In the genomic region with DNA sequence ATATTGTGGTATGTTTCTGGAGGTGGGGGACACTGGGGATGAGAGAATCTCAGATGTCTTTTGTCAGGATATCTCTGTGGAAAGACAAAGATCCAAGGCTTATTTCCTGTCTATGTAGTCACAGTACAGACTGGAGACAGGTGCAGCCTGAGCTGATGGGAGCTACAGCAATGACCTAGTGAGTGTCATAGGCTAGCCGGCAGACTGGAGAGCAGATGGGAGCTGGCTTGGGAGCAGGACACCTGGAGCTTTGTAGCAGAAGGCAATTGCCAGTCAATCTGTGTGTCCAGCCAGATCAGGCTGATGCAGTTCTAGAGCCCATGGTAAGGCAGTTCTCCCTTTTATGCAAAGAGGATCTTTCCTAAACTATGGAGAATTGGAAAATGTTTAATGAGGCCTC, we compare ENCODE assay signal across 31 mouse cellular contexts.
DNase-seq lines count a peak whose midpoint lies in the region; ATAC-seq and TF ChIP-seq lines count a peak whose summit lies in the region.
"Had no signal": no experiment of that assay in that cellular context is flagged by ENCODE, and none has a peak within 500 bp of the region (broad histone marks: within the 10 kb centered on the region; RNA-seq: fewer than 3 reads in every experiment).

No protein-coding gene starts in this region.

- TF ChIP-seq CTCF in hindbrain, postnatal 0 days (IDR thresholded peaks at IDR 0.05; ENCODE audit: low read depth), result no peak
- TF ChIP-seq CTCF in gastrocnemius, adult 2 months (IDR thresholded peaks at IDR 0.05), result no peak

- ATAC-seq in hindbrain, postnatal 0 days, result peak; percentile 97
- ATAC-seq in hindbrain, embryonic 11.5 days (ENCODE audit: low FRiP score), result no peak
- ATAC-seq: forebrain, embryonic 16.5 days; intestine, postnatal 0 days; Patski had no signal

- H3K36me3 ChIP-seq in hindbrain, postnatal 0 days (ENCODE audit: insufficient read depth, low read length), result no peaks in the 10 kb centered on the region
- no peaks in the 10 kb centered on the region for H3K36me3 ChIP-seq in hindbrain, embryonic 11.5 days (ENCODE audit: control insufficient read depth, insufficient read depth, low read length)
- H3K36me3 ChIP-seq: embryonic facial prominence, embryonic 15.5 days; forebrain, embryonic 10.5 days; G1E; kidney, embryonic 15.5 days; limb, embryonic 10.5 days; liver, embryonic 15.5 days; lung, embryonic 15.5 days had no signal

- no peaks in the 10 kb centered on the region for H3K9me3 ChIP-seq in hindbrain, postnatal 0 days (ENCODE audit: low read length)
- H3K9me3 ChIP-seq in hindbrain, embryonic 11.5 days (ENCODE audit: control insufficient read depth, low read length), result no peaks in the 10 kb centered on the region
- H3K9me3 ChIP-seq: embryonic facial prominence, embryonic 15.5 days; forebrain, embryonic 10.5 days; G1E; kidney, embryonic 15.5 days; limb, embryonic 10.5 days; liver, embryonic 15.5 days; lung, embryonic 15.5 days had no signal

- no peak overlapping the region for H3K4me3 ChIP-seq in hindbrain, postnatal 0 days (ENCODE audit: low read length)
- no peak overlapping the region for H3K4me3 ChIP-seq in hindbrain, embryonic 11.5 days (ENCODE audit: low read depth, low read length)
- H3K4me3 ChIP-seq in gastrocnemius, adult 2 months, result no peak overlapping the region
- H3K4me3 ChIP-seq: embryonic facial prominence, embryonic 15.5 days; forebrain, embryonic 10.5 days; kidney, embryonic 15.5 days; left cerebral cortex, adult 2 months; limb, embryonic 10.5 days; liver, embryonic 15.5 days; lung, embryonic 15.5 days; myocyte had no signal

- no peak overlapping the region for H3K4me2 ChIP-seq in hindbrain, postnatal 0 days (ENCODE audit: low read depth, low read length)
- H3K4me2 ChIP-seq in hindbrain, embryonic 11.5 days (replicated peaks; ENCODE audit: low read depth, low read length), result no peak overlapping the region
- H3K4me2 ChIP-seq: embryonic facial prominence, embryonic 15.5 days; heart, embryonic 11.5 days; kidney, embryonic 15.5 days; liver, embryonic 15.5 days; lung, embryonic 15.5 days had no signal

- H3K9ac ChIP-seq in hindbrain, postnatal 0 days (replicated peaks; ENCODE audit: low read length), result no peak overlapping the region
- H3K9ac ChIP-seq in hindbrain, embryonic 11.5 days (ENCODE audit: low read depth, low read length), result no peak overlapping the region
- H3K9ac ChIP-seq: embryonic facial prominence, embryonic 15.5 days; kidney, embryonic 15.5 days; liver, embryonic 15.5 days; lung, embryonic 15.5 days had no signal

- intact Hi-C loops in gastrocnemius, adult 2 months (cut with DNase I), result no loop called here

- DNase-seq in hindbrain, postnatal 0 days (ENCODE audit: low spot score), result peak; percentile 69
- no peak for DNase-seq in hindbrain, embryonic 11.5 days (ENCODE audit: low spot score)
- peak; percentile 94 for DNase-seq in cerebellum, adult 11 months
- DNase-seq in cerebellum, adult 9-10 months, result peak; percentile 99
- DNase-seq in retina, embryonic 14.5 days (ENCODE audit: low spot score), result peak; percentile 2
- DNase-seq in natural killer cell, adult 2 months (ENCODE audit: low spot score in 2 of 2), result no peak
- DNase-seq in gastrocnemius, adult 2 months, result no peak
- DNase-seq: adrenal gland, adult 2 months; B cell, adult 2 months; embryo, embryonic 11 days; gastrocnemius, postnatal 14 days; heart, adult 11 months; kidney, postnatal 4 days; liver; lung, postnatal 36 days; midbrain, embryonic 14.5 days; right cerebral cortex, postnatal 14 days had no signal

- H3K4me1 ChIP-seq in hindbrain, postnatal 0 days (ENCODE audit: insufficient read depth, low read length), result no peaks in the 10 kb centered on the region
- no peaks in the 10 kb centered on the region for H3K4me1 ChIP-seq in hindbrain, embryonic 11.5 days (replicated peaks; ENCODE audit: control insufficient read depth, insufficient read depth, low read length)
- H3K4me1 ChIP-seq: embryonic facial prominence, embryonic 15.5 days; forebrain, embryonic 10.5 days; kidney, embryonic 15.5 days; limb, embryonic 10.5 days; liver, embryonic 15.5 days; lung, embryonic 15.5 days had no signal

- no peaks in the 10 kb centered on the region for H3K27me3 ChIP-seq in hindbrain, postnatal 0 days (ENCODE audit: insufficient read depth, low read length)
- H3K27me3 ChIP-seq in hindbrain, embryonic 11.5 days (ENCODE audit: control insufficient read depth, insufficient read depth, low read length), result no peaks in the 10 kb centered on the region
- H3K27me3 ChIP-seq: CH12.LX; embryonic facial prominence, embryonic 15.5 days; kidney, embryonic 15.5 days; liver, embryonic 15.5 days; lung, embryonic 15.5 days; Patski had no signal

- 69% methylated on average over 1 of the region's 1 CpGs for WGBS in hindbrain, postnatal 0 days
- 72% methylated on average over 1 of the region's 1 CpGs for WGBS in hindbrain, embryonic 11.5 days

- H3K27ac ChIP-seq in hindbrain, postnatal 0 days, result peak overlapping the region; percentile 26; the same call in 1 of the 2 replicates
- H3K27ac ChIP-seq in hindbrain, embryonic 11.5 days (ENCODE audit: low read depth, low read length), result no peak overlapping the region
- no peak overlapping the region for H3K27ac ChIP-seq in gastrocnemius, adult 2 months
- H3K27ac ChIP-seq: embryonic facial prominence, embryonic 15.5 days; forebrain, embryonic 10.5 days; kidney, embryonic 15.5 days; left cerebral cortex, adult 2 months; limb, embryonic 10.5 days; liver, embryonic 15.5 days; lung, embryonic 15.5 days had no signal

Comparison
In these comparisons a context has a peak if more than half of its experiments do, and no peak if none do; other contexts are left out.
1. DNase-seq: peak in hindbrain, postnatal 0 days (single experiment), cerebellum, adult 11 months (single experiment), cerebellum, adult 9-10 months (single experiment) and retina, embryonic 14.5 days (single experiment); none in hindbrain, embryonic 11.5 days (single experiment), natural killer cell, adult 2 months (0 of 2) and gastrocnemius, adult 2 months (single experiment).